Mouse (Mus musculus) subcutaneous adipose tissue, adult 2 months (tissue): ENCODE measurements around the gene Nhej1. TPM values are rescaled to one million over a fixed set of nuclear protein-coding genes. Genes with fewer than 3 reads are reported as not detected.

Experiments
- polyA plus RNA-seq: library from polyadenylated mRNA; depleted of rRNA; stranded (reverse); fragments of >200 nt; gene quantifications from 2 replicates; pipeline ENCODE4 v1.2.3, GENCODE M21; 2012; ENCODE audit warnings: low replicate concordance; rRNA removed

The Nhej1 gene
- 3.5 and 6.6 TPM in 2 replicates for polyA plus RNA-seq

GRCm38 (mm10) chr1:75124346-75125321, at the start of gene Nhej1:
Nhej1 (minus strand) TSS chr1:75125200.

GRCm38 (mm10) chr1:75168472-75169464, 43.8 kb upstream of the Nhej1 start, which contains the start of gene Zfand2b:
Zfand2b (plus strand) TSS chr1:75168646.

GRCm38 (mm10) chr1:75142301-75143261, 17.6 kb upstream of the Nhej1 start, which contains the start of the genes Cnppd1 and Retreg2:
Cnppd1 (minus strand) TSS chr1:75142711.
Retreg2 (plus strand) TSS chr1:75142778.

GRCm38 (mm10) chr1:75133421-75134207, 8.6 kb upstream of the Nhej1 start, which contains the start of gene Slc23a3:
Slc23a3 (minus strand) TSS chr1:75133890.

DNA sequence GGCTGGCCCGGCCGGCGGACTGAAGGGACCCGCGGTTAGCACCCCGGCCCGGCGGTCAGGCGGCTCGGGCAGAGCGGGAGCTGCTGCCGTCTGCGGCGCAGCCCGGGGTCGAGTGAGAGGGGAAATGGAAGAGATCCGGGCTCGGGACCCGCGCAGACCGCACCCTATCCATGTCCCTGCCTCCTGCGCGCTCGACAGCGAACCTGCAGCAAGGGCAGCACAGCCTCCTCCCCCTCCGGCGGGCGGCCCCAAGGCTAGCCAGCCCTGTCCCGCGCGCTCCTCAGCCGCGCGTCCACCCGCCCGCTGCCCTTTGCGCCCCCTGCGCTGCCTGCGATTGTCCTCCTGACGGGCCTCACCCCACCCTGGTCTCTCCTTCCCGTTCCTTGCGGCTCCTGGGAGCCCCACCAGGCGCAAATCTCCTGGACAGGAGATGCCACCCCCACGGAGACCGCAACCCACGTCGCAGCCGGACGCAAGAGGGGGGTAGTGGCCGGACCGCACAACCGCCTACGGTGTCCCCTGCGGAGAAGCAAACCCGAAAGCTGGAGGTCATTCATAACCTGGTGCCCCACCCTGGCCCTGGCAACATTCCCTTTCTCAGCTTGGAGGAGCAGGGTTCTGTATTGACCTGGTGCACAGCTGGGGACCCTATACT, 173.3 kb downstream of the Nhej1 start, which contains the start of gene Ihh:
Gene Ihh, minus strand, starts transcription at position 117 of the 655 bp plus-strand sequence.

DNA sequence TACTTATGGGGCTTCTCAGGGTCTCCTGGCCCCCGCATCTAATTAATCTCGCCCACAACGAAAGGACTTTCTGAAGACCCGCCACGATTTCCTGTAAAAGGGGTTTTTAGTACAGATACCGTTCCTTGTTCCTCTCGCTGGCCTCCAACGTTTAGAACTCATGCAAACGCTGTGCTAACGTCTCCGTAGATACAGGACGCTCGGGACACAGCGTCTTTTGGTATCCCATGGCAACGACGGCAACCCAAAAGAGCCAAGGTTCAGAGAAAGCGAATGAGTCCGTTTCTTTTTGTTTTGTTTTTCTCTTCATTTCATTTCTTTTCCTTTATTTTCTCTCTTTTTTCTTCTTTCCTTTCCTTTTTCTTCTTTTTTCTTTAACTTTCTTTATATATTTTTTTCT, 189.6 kb downstream of the Nhej1 start, which contains the start of gene Cfap65:
Gene Cfap65, minus strand, starts transcription at position 198 of the 400 bp plus-strand sequence.

Other genes starting within 250 kb of the Nhej1 start
- not detected in 2 replicates for gene Fev, start 239.8 kb downstream of the Nhej1 start, polyA plus RNA-seq
- gene Cryba2, start 232.1 kb downstream of the Nhej1 start, polyA plus RNA-seq = not detected in 2 replicates
- not detected in 2 replicates for gene Cfap65, start 189.6 kb downstream of the Nhej1 start, polyA plus RNA-seq
- gene Ihh, start 173.5 kb downstream of the Nhej1 start, polyA plus RNA-seq = 0.17 and 35.2 TPM in 2 replicates
- gene Slc23a3, start 8.7 kb upstream of the Nhej1 start, polyA plus RNA-seq = 0.43 and 1.3 TPM in 2 replicates
- gene Cnppd1, start 17.5 kb upstream of the Nhej1 start, polyA plus RNA-seq = 47.3 and 55.4 TPM in 2 replicates
- 100 and 133 TPM in 2 replicates for gene Retreg2, start 17.6 kb upstream of the Nhej1 start, polyA plus RNA-seq
- 65.1 and 66.9 TPM in 2 replicates for gene Zfand2b, start 43.4 kb upstream of the Nhej1 start, polyA plus RNA-seq
- gene Abcb6, start 55.2 kb upstream of the Nhej1 start, polyA plus RNA-seq = 32.2 and 39.4 TPM in 2 replicates
- gene Ankzf1, start 67.0 kb upstream of the Nhej1 start, polyA plus RNA-seq = 18.2 and 25.3 TPM in 2 replicates
- gene Atg9a, start 67.0 kb upstream of the Nhej1 start, polyA plus RNA-seq = 62.4 and 75.2 TPM in 2 replicates
- 23.9 and 39.1 TPM in 2 replicates for gene Glb1l, start 85.6 kb upstream of the Nhej1 start, polyA plus RNA-seq
- 186 and 199 TPM in 2 replicates for gene Stk16, start 85.6 kb upstream of the Nhej1 start, polyA plus RNA-seq
- gene Tuba4a, start 94.7 kb upstream of the Nhej1 start, polyA plus RNA-seq = 15.5 and 34.7 TPM in 2 replicates
- gene A630095N17Rik, start 106.9 kb upstream of the Nhej1 start, polyA plus RNA-seq = not detected in 2 replicates
- gene Dnajb2, start 111.2 kb upstream of the Nhej1 start, polyA plus RNA-seq = 42.8 TPM in 2 replicates
- gene Ptprn, start 139.3 kb upstream of the Nhej1 start, polyA plus RNA-seq = 0.04 TPM in 2 replicates
- gene Resp18, start 153.2 kb upstream of the Nhej1 start, polyA plus RNA-seq = not detected in 2 replicates
- 152 and 178 TPM in 2 replicates for gene Dnpep, start 192.8 kb upstream of the Nhej1 start, polyA plus RNA-seq
- gene Des, start 235.1 kb upstream of the Nhej1 start, polyA plus RNA-seq = 47.0 and 310 TPM in 2 replicates